Mouse (Mus musculus): ENCODE data around the gene Mrpl42. TPM values are rescaled to one million over a fixed set of nuclear protein-coding genes. Genes with fewer than 3 reads are reported as not detected.

The Mrpl42 gene
- polyA plus RNA-seq, 1 experiment from 2014 or later = 275 TPM

DNA sequence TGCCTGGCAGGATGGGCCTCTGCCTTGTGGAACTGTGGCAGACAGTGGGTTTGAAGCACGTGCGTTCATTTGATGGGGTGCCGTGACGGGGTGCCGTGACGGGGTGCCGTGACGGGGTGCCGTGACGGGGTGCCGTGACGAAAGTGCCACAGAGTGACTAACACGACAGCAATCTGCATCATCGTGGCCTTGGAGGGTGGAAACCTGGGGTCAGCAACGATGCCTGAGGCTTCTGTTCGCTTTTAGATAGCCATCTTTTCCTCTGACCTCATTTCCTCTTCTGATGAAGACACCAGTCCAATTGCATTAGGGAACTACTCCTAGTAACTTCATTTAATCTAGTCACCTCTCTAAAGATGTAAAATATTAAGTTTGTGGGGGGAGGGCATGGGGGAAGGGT is 53.8 kb downstream of the Mrpl42 start:
- Histone ChIP-seq H3K27me3 (no peaks in the 10 kb centered on the region), H3K4me3 (no peak overlapping the region), H3K4me1 (no peaks in the 10 kb centered on the region), H3K4me2 (no peak overlapping the region), H3K9ac (no peak overlapping the region), H3K9me3 (no peaks in the 10 kb centered on the region), H3K27ac (no peak overlapping the region), H3K36me3 (no peaks in the 10 kb centered on the region)
- WGBS = 92% methylated on average over 16 of the region's 16 CpGs
- no peak for ATAC-seq (ENCODE audit: insufficient number of reproducible peaks, low FRiP score, low TSS enrichment, low read depth)

DNA sequence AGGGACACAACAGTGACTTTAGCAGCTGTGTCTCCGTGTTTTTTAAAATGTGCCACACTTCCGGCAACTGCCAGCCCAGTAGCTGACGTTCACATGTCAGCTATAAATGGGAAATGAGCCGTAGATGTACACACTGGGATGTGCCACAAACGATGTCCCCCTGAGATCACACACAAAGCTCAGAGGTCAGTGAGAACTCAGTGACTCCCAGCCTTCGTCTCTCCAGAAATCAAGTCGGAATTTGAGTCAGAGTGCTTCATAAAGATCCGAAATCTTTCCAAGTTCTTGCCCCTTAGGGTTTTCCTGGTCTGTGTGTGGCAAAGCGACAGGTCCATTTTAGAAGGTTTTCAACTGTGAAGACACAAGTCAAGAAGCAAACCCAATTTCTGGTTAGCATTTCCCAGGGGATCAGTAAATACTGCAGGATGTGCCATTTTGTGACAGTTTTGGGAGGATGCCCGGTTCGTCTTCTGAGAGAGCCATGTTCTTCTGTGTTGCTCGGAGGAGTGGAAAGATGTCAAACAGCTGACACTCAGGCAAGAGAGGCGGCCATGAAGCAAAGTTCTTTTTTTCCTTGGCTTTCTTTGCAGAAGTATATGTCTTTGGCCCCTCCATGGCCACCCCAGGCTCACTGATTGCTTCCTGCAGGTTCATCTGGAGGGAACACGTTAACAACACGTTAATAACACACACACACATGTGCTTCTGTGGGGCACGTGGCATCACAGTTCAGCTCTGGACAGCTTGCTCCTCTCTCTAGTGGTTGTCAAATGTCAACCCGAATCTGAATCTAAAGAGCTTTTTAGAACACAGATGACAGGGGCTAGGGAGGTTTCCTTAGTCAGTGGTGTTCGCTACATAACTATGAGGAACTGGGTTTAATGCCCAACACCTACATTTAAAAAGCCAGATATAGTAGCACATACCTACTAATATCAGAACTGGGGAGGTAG is 56.4 kb downstream of the Mrpl42 start:
- no peaks in the 10 kb centered on the region for H3K9me3 ChIP-seq
- H3K4me2 ChIP-seq = no peak overlapping the region
- no peaks in the 10 kb centered on the region for H3K4me1 ChIP-seq
- no peaks in the 10 kb centered on the region for H3K27me3 ChIP-seq
- no peaks in the 10 kb centered on the region for H3K36me3 ChIP-seq
- H3K4me3 ChIP-seq = no peak overlapping the region
- WGBS = 73% methylated on average over 18 of the region's 18 CpGs
- H3K27ac ChIP-seq = no peak overlapping the region
- H3K9ac ChIP-seq = no peak overlapping the region
- ATAC-seq (ENCODE audit: insufficient number of reproducible peaks, low FRiP score, low TSS enrichment, low read depth) = no peak

DNA sequence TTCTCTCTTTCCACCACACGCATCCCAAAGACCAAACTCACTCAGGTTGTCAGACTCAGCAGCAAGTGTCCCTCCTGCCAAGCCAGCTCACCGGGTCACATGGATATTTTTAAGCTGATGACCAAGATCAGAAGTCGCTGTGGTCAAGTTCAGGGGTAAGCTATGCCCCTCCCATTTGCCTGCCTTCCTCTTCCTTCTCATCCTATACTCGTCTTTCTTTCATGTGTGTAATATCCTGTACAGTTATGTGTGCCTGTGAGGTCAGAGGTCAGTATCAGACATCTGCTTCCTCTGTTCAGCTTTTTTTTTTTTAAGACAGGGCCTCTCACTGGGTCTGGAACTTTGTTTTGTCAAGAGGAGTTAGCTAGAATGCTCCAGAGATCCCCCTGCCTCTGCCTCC is 59.4 kb downstream of the Mrpl42 start:
- Histone ChIP-seq H3K4me1 (no peaks in the 10 kb centered on the region), H3K36me3 (no peaks in the 10 kb centered on the region), H3K27me3 (no peaks in the 10 kb centered on the region), H3K9ac (no peak overlapping the region), H3K4me2 (no peak overlapping the region), H3K27ac (no peak overlapping the region), H3K4me3 (no peak overlapping the region), H3K9me3 (no peaks in the 10 kb centered on the region)
- WGBS = 66% methylated on average over 4 of the region's 4 CpGs
- ATAC-seq (ENCODE audit: insufficient number of reproducible peaks, low FRiP score, low TSS enrichment, low read depth) = no peak

- ATAC-seq (ENCODE audit: insufficient number of reproducible peaks, low FRiP score, low TSS enrichment, low read depth) = no peak
- 55% methylated on average over 2 of the region's 2 CpGs for WGBS
- Histone ChIP-seq H3K9ac (no peak overlapping the region), H3K9me3 (no peaks in the 10 kb centered on the region), H3K27me3 (no peaks in the 10 kb centered on the region), H3K27ac (no peak overlapping the region), H3K36me3 (no peaks in the 10 kb centered on the region), H3K4me1 (no peaks in the 10 kb centered on the region), H3K4me2 (no peak overlapping the region), H3K4me3 (no peak overlapping the region)
Observed at GRCm38 (mm10) chr10:95440566-95440965, 61.2 kb downstream of the Mrpl42 start.

GRCm38 (mm10) chr10:95439718-95440339 is 61.9 kb downstream of the Mrpl42 start:
- no peaks in the 10 kb centered on the region for H3K27me3 ChIP-seq
- no peak overlapping the region for H3K4me2 ChIP-seq
- H3K36me3 ChIP-seq = no peaks in the 10 kb centered on the region
- H3K4me1 ChIP-seq = no peaks in the 10 kb centered on the region
- no peak overlapping the region for H3K27ac ChIP-seq
- ATAC-seq (ENCODE audit: insufficient number of reproducible peaks, low FRiP score, low TSS enrichment, low read depth) = no peak
- no peak overlapping the region for H3K9ac ChIP-seq
- WGBS = 81% methylated on average over 10 of the region's 10 CpGs
- no peaks in the 10 kb centered on the region for H3K9me3 ChIP-seq
- no peak overlapping the region for H3K4me3 ChIP-seq

- Histone ChIP-seq H3K9me3 (no peaks in the 10 kb centered on the region), H3K27me3 (no peaks in the 10 kb centered on the region), H3K4me2 (no peak overlapping the region), H3K4me3 (no peak overlapping the region), H3K27ac (no peak overlapping the region), H3K9ac (no peak overlapping the region), H3K36me3 (no peaks in the 10 kb centered on the region), H3K4me1 (no peaks in the 10 kb centered on the region)
- 53% methylated on average over 11 of the region's 11 CpGs for WGBS
- no peak for ATAC-seq (ENCODE audit: insufficient number of reproducible peaks, low FRiP score, low TSS enrichment, low read depth)
Observed at GRCm38 (mm10) chr10:95438941-95439340, 62.8 kb downstream of the Mrpl42 start.

Other genes starting within 250 kb of the Mrpl42 start
- gene Cradd, start 177.8 kb downstream of the Mrpl42 start, polyA plus RNA-seq (2015; fragmentation: Nextera tagmentation; extraction: Ambion mirVana) = 7.5 and 7.8 TPM in 2 replicates
- 42.3 and 49.6 TPM in 2 replicates for gene Socs2, start 84.8 kb downstream of the Mrpl42 start, polyA plus RNA-seq (2015; fragmentation: Nextera tagmentation; extraction: Ambion mirVana)
- 289 TPM in 2 replicates for gene Ube2n, start 13.2 kb upstream of the Mrpl42 start, polyA plus RNA-seq (2015; fragmentation: Nextera tagmentation; extraction: Ambion mirVana)
- gene Nudt4, start 62.2 kb upstream of the Mrpl42 start, polyA plus RNA-seq (2015; fragmentation: Nextera tagmentation; extraction: Ambion mirVana) = 77.7 and 86.4 TPM in 2 replicates
- not detected in 2 replicates for gene Anapc15-ps, start 171.5 kb upstream of the Mrpl42 start, polyA plus RNA-seq (2015; fragmentation: Nextera tagmentation; extraction: Ambion mirVana)